Mouse (Mus musculus): ENCODE data around the gene L3mbtl3. TPM values are rescaled to one million over a fixed set of nuclear protein-coding genes. Genes with fewer than 3 reads are reported as not detected.

L3mbtl3 gene
- polyA plus RNA-seq, 1 experiment from 2014 or later: 11.8 TPM

- Histone ChIP-seq H3K9me3 (ENCODE audit: low read length) (no peaks in the 10 kb centered on the region), H3K4me1 (ENCODE audit: insufficient read depth, low read length) (no peaks in the 10 kb centered on the region), H3K27me3 (ENCODE audit: insufficient read depth, low read length) (no peaks in the 10 kb centered on the region), H3K4me2 (replicated peaks; ENCODE audit: low read depth, low read length) (no peak overlapping the region), H3K36me3 (ENCODE audit: insufficient read depth, low read length) (no peaks in the 10 kb centered on the region), H3K9ac (replicated peaks; ENCODE audit: low read length) (no peak overlapping the region), H3K4me3 (ENCODE audit: low read length) (no peak overlapping the region), H3K27ac (ENCODE audit: low read length) (no peak overlapping the region)
- ATAC-seq (ENCODE audit: low FRiP score, low TSS enrichment): no peak
- 65% methylated on average over 2 of the region's 2 CpGs for WGBS
These were observed 149.0 kb downstream of the L3mbtl3 start for GRCm38 (mm10) chr10:26226734-26227133.

- Histone ChIP-seq H3K4me2 (replicated peaks; ENCODE audit: low read depth, low read length) (no peak overlapping the region), H3K36me3 (ENCODE audit: insufficient read depth, low read length) (no peaks in the 10 kb centered on the region), H3K27me3 (ENCODE audit: insufficient read depth, low read length) (no peaks in the 10 kb centered on the region), H3K9ac (replicated peaks; ENCODE audit: low read length) (no peak overlapping the region), H3K27ac (ENCODE audit: low read length) (no peak overlapping the region), H3K9me3 (ENCODE audit: low read length) (no peaks in the 10 kb centered on the region), H3K4me1 (ENCODE audit: insufficient read depth, low read length) (no peaks in the 10 kb centered on the region), H3K4me3 (ENCODE audit: low read length) (no peak overlapping the region)
- no peak for ATAC-seq (ENCODE audit: low FRiP score, low TSS enrichment)
- WGBS: 89% methylated on average over 5 of the region's 5 CpGs
These were observed 149.5 kb downstream of the L3mbtl3 start for GRCm38 (mm10) chr10:26226241-26226640.

Small RNAs within 50 kb of the gene (microRNA-seq; reads per million reads assigned to microRNA genes)
- not detected for gene Gm27754

Other genes starting within 250 kb of the L3mbtl3 start
- not detected in 2 replicates for gene Samd3, start 146.3 kb downstream of the L3mbtl3 start, polyA plus RNA-seq (2015; fragmentation: Nextera tagmentation; extraction: Ambion mirVana)

Measured in kidney, embryonic 16.5 days (tissue).